Mouse (Mus musculus) E14TG2a.4 (cell line): ENCODE data around the gene Fosb.

Experiments used
- CTCF ChIP-seq: conservative IDR thresholded peaks from 2 replicates; pipeline ENCODE4 v1.5.1; 2014; ENCODE audit warnings: low read length
- POU5F1 ChIP-seq: IDR thresholded peaks from 2 replicates; pipeline ENCODE4 v1.6.1; 2014; ENCODE audit warnings: low read length, borderline replicate concordance

- no peak for TF ChIP-seq CTCF
- no peak for TF ChIP-seq POU5F1
Measured at GRCm38 (mm10) chr7:19311991-19312390, 2.1 kb upstream of the Fosb start.
